Mouse (Mus musculus): ENCODE measurements around the gene Hist1h4i. TPM values are rescaled to one million over a fixed set of nuclear protein-coding genes. Genes with fewer than 3 reads are reported as not detected.

The Hist1h4i gene
- polyA plus RNA-seq, 1 experiment: 4.3 TPM

Other genes with a start within 250 kb of the Hist1h4i start
- 2.7 TPM in 2 replicates for gene Hist1h2bq, start 231.2 kb downstream of the Hist1h4i start, polyA plus RNA-seq (2012; rRNA removed)
- gene Hist1h2ao, start 230.9 kb downstream of the Hist1h4i start, polyA plus RNA-seq (2012; rRNA removed): not detected in 2 replicates
- gene Hist1h4m, start 229.6 kb downstream of the Hist1h4i start, polyA plus RNA-seq (2012; rRNA removed): not detected in 2 replicates
- gene Hist1h4n, start 209.2 kb downstream of the Hist1h4i start, polyA plus RNA-seq (2012; rRNA removed): 3.2 and 5.1 TPM in 2 replicates
- 0.54 and 1.5 TPM in 2 replicates for gene Hist1h2ap, start 207.9 kb downstream of the Hist1h4i start, polyA plus RNA-seq (2012; rRNA removed)
- gene Hist1h2br, start 207.6 kb downstream of the Hist1h4i start, polyA plus RNA-seq (2012; rRNA removed): 0.73 and 0.88 TPM in 2 replicates
- 1.7 TPM in 2 replicates for gene Zfp184, start 96.3 kb downstream of the Hist1h4i start, polyA plus RNA-seq (2012; rRNA removed)
- not detected in 2 replicates for gene Pom121l2, start 60.2 kb downstream of the Hist1h4i start, polyA plus RNA-seq (2012; rRNA removed)
- gene Prss16, start 31.6 kb downstream of the Hist1h4i start, polyA plus RNA-seq (2012; rRNA removed): 0.52 and 0.73 TPM in 2 replicates
- gene Hist1h2ah, start 5.8 kb downstream of the Hist1h4i start, polyA plus RNA-seq (2012; rRNA removed): 0.46 TPM in 1 of 2 replicates, not detected in the other
- gene Hist1h2bk, start 5.5 kb downstream of the Hist1h4i start, polyA plus RNA-seq (2012; rRNA removed): 0.18 and 0.74 TPM in 2 replicates
- gene Hist1h2ag, start 1.6 kb upstream of the Hist1h4i start, polyA plus RNA-seq (2012; rRNA removed): 0.50 and 0.56 TPM in 2 replicates
- 0.65 and 1.6 TPM in 2 replicates for gene Hist1h2bj, start 1.9 kb upstream of the Hist1h4i start, polyA plus RNA-seq (2012; rRNA removed)
- gene Vmn1r188, start 43.1 kb upstream of the Hist1h4i start, polyA plus RNA-seq (2012; rRNA removed): not detected in 2 replicates
- not detected in 2 replicates for gene Vmn1r189, start 64.5 kb upstream of the Hist1h4i start, polyA plus RNA-seq (2012; rRNA removed)
- gene Vmn1r191, start 142.6 kb upstream of the Hist1h4i start, polyA plus RNA-seq (2012; rRNA removed): not detected in 2 replicates
- not detected in 2 replicates for gene Vmn1r192, start 149.8 kb upstream of the Hist1h4i start, polyA plus RNA-seq (2012; rRNA removed)
- not detected in 2 replicates for gene Vmn1r193, start 181.8 kb upstream of the Hist1h4i start, polyA plus RNA-seq (2012; rRNA removed)
- not detected in 2 replicates for gene Vmn1r194, start 202.9 kb upstream of the Hist1h4i start, polyA plus RNA-seq (2012; rRNA removed)
- not detected in 2 replicates for gene Vmn1r195, start 229.2 kb upstream of the Hist1h4i start, polyA plus RNA-seq (2012; rRNA removed)
- not detected in 2 replicates for gene Vmn1r196, start 248.6 kb upstream of the Hist1h4i start, polyA plus RNA-seq (2012; rRNA removed)